Mouse (Mus musculus) erythroblast, embryonic 14.5 days (primary cell): ENCODE results near the gene Creg1. TPM values are rescaled to one million over a fixed set of nuclear protein-coding genes. Genes with fewer than 3 reads are reported as not detected.

ENCODE experiments used
- H3K27me3 ChIP-seq: 2 replicates; pipeline ENCODE4 v1.6.1; 2012; ENCODE audit warnings: inconsistent platforms; ENCODE audit not compliant: control insufficient read depth
- H3K36me3 ChIP-seq: 2 replicates; pipeline ENCODE4 v1.6.1; 2012; ENCODE audit warnings: mild to moderate bottlenecking, inconsistent platforms; ENCODE audit not compliant: control insufficient read depth
- H3K4me1 ChIP-seq: 2 replicates; pipeline ENCODE4 v1.6.1; 2012; ENCODE audit warnings: inconsistent platforms; ENCODE audit not compliant: control insufficient read depth
- H3K4me3 ChIP-seq: replicated peaks from 2 replicates; pipeline ENCODE3; 2012; ENCODE audit warnings: moderate library complexity, mild to moderate bottlenecking, inconsistent platforms
- H3K9me3 ChIP-seq: 2 replicates; pipeline ENCODE4 v1.6.1; 2012; ENCODE audit warnings: low read length, inconsistent platforms, mixed read lengths; ENCODE audit not compliant: control insufficient read depth
- GATA1 ChIP-seq: IDR thresholded peaks from 2 replicates; pipeline ENCODE4 v1.6.1; 2012; ENCODE audit warnings: low read length, inconsistent platforms, mixed read lengths
- TAL1 ChIP-seq: IDR thresholded peaks from 3 replicates; pipeline ENCODE4 v1.6.1; 2012; ENCODE audit warnings: low read length, inconsistent platforms, mixed read lengths
- polyA plus RNA-seq: library from polyadenylated mRNA; stranded (reverse); fragments of >175 nt; gene quantifications from 2 replicates; pipeline ENCODE4 v1.2.3, GENCODE M21; 2012

Gene Creg1
- polyA plus RNA-seq, 1 experiment: 54.6 TPM

DNA sequence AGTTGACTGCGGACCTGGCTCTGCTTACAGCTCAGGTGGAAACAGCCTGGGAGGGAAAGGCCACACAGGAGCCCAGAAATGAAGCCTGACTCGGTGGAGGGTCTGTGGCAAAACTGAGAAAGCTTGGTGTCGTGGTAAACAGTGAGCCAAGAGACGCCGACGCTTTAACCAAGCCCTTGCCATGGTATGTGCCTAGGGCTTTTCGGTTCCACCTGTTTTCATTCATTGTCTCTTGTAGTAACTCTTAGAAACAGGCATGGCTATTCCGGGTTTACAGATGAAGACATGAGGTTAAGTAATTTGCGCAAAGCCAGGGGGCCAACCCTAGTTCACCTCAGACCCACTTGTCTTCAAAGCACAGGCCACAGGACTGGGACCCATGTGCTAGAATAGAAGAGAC lies 1.0 kb downstream of the Creg1 start:
- Histone ChIP-seq H3K27me3 (no peaks in the 10 kb centered on the region; the same call in 1 of the 2 replicates), H3K4me3 (peak overlapping the region; percentile 100), H3K36me3 (peaks cover 52% of the 10 kb centered on the region), H3K4me1 (peaks cover 66% of the 10 kb centered on the region), H3K9me3 (peaks cover 3% of the 10 kb centered on the region)
- TF ChIP-seq TAL1: no peak
- TF ChIP-seq GATA1: no peak

DNA sequence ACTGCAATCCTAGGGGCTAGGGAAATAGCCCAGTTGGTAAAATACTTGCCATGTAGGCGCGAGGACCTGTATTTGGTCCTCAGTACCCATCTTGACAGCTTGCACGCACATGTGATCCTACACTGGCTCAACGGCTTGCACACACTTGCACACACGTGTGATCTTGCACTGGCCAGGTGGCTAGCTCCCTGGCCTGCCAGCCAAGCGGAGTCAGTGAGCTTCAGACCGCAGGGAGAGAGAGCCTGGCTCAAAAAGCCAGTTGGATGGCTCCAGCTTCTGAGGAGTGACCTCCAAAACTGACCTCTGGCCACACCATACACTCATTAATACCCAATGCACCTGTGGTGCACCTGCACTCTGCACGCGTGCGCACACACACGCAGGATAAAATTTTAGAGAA lies 1.5 kb downstream of the Creg1 start:
- Histone ChIP-seq H3K9me3 (no peaks in the 10 kb centered on the region), H3K27me3 (no peaks in the 10 kb centered on the region), H3K36me3 (peaks cover 57% of the 10 kb centered on the region), H3K4me3 (peak overlapping the region; percentile 100), H3K4me1 (peaks cover 70% of the 10 kb centered on the region)
- TF ChIP-seq GATA1: no peak
- no peak for TF ChIP-seq TAL1

DNA sequence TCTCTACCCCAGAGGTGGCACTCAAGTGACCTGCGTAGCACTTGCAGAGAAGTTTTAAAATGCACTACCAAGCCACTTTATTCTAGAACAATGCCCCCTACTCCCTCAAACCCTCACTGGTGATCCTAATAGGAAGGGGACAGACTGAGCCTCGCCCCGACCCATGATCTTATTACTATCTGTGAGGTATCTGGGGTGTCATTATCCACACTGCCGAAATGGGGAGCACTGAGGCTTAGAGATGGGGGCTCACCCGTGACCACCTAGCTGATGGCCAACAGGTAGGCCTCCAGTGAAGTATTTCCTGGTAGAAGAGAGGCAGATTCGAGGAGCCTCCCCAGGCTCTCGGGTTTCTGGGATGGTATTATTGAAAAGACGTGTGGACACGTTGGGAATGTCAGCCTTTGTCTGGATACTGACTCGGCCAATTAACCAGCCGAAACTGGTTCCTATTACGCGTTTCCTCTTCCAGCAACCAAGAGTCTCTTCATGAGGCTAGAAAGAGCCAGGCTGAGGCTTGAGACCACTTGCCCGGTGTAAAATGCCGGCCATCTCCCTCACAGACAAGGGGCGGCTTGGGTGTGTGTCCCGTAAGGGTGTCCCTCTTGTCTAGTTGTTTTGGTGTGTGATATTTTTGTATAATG lies 2.2 kb downstream of the Creg1 start:
- Histone ChIP-seq H3K9me3 (no peaks in the 10 kb centered on the region), H3K4me3 (peak overlapping the region; percentile 100), H3K4me1 (peaks cover 78% of the 10 kb centered on the region), H3K36me3 (peaks cover 64% of the 10 kb centered on the region), H3K27me3 (no peaks in the 10 kb centered on the region)
- TF ChIP-seq TAL1: no peak
- no peak for TF ChIP-seq GATA1

DNA sequence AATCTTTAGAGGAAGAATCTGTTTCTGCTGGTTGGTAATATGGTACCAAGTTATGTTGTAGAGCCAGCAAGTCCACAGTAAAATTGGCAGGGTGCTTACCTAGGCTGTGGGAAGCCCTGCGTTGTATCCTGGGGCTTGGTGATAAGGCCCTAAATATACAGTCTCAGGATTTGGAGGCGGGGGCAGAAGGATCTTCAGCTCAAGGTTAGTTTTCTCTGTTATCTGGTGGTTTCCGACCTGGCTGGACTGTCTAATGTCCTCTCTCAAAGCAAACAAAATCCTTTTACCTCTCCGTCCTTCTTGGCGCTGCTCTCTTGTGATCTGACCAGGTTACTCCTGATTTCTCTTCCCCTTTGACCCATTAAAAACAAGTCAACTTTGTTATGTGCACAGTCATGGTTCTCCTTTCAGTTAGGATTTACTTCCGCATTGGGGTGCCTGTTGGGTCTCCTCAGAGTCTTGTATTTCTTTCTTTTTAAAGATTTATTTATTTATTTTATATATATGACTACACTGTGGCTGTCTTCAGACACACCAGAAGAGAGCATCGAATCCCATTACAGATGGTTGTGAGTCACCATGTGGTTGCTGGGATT lies 2.8 kb downstream of the Creg1 start:
- peaks cover 71% of the 10 kb centered on the region for H3K36me3 ChIP-seq
- no peaks in the 10 kb centered on the region for H3K27me3 ChIP-seq
- no peaks in the 10 kb centered on the region for H3K9me3 ChIP-seq
- H3K4me3 ChIP-seq: peak overlapping the region; percentile 100
- peaks cover 83% of the 10 kb centered on the region for H3K4me1 ChIP-seq
- TF ChIP-seq TAL1 (peak; percentile 37; the same call in 2 of the 3 replicates), GATA1 (peak; percentile 61; the same call in 1 of the 2 replicates)

DNA sequence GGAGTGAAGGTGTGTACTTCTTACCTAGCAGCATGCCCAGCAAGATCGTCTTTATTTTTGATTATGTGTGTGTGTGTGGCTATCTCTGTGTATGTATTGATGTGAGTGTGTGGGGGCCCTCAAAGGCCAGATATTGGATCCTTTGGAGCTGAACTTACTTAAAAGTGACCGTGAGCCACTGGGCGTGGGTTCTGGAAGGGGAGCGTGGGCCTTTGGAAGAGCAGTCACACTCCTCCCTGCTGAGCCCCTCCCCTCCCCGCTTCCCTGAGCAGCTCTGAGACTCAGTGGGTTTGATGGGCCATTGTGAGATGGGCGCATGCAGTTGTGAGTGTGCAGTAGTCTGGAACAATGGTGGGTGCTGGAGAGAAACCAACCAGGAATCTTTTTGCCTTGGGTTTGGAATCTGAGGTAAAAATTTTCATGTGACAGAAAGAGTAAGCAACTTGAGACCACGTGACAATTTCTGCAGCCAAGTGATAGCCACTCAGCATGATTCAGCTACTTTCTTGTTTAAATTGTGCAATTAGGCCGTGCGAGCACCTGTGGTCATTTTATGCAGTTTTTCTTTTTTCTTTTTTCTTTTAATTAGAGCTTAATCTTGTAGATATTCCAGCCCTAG lies 5.5 kb downstream of the Creg1 start:
- Histone ChIP-seq H3K4me3 (peak overlapping the region; percentile 69), H3K36me3 (peaks cover 97% of the 10 kb centered on the region), H3K27me3 (no peaks in the 10 kb centered on the region), H3K4me1 (peaks cover 82% of the 10 kb centered on the region), H3K9me3 (no peaks in the 10 kb centered on the region)
- peak; percentile 59; the same call in 1 of the 2 replicates for TF ChIP-seq GATA1
- TF ChIP-seq TAL1: peak; percentile 54; the same call in 2 of the 3 replicates

DNA sequence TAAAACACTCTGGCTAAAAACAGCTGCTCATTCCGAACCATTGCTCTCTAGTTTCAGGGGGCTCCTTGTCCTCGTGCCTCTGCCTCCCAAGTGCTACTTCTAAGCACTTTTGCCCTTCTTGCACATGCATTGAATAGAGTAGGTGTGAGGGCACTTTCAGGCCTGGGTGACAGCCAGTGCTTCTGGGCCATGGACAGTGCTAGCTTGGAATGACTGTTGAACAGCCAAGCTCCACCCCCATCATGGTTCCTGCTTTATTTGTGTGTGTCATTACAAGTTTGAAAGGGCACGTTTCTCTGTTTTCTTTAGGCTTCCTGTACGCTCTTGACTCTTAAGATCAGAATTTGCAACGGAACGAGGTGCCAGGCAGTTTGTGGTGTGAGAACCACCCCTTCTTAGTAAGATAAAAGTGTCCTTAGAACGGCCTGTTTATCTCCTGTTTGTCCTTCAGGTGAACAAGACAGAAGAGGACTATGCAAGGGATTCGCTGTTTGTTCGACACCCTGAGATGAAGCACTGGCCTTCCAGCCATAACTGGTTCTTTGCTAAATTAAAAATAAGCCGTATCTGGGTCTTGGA lies 6.7 kb downstream of the Creg1 start:
- no peaks in the 10 kb centered on the region for H3K9me3 ChIP-seq
- H3K4me3 ChIP-seq: peak overlapping the region; percentile 69
- no peaks in the 10 kb centered on the region for H3K27me3 ChIP-seq
- TF ChIP-seq TAL1: no peak
- no peak for TF ChIP-seq GATA1
- peaks cover 79% of the 10 kb centered on the region for H3K4me1 ChIP-seq
- H3K36me3 ChIP-seq: peaks cover 97% of the 10 kb centered on the region

DNA sequence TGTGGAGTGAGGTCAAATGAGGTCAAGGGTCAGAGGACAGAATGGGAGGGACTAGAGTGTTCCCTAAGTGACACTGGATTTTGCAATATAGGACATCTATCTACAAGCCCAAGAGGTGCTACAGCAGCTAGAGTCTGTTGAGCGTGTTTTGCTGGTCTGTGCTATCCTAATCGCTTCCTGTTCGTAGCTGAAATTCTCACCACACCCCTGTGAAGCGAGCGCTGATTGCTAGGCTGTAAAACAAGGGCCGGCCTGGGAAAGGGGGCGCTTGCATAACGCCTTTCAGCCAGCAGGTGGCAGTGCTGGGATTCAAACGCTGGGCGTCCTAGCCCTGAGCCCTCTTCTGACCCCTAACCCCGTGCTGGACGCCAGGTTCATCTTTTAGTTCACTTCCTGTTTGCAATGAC lies 7.9 kb downstream of the Creg1 start:
- Histone ChIP-seq H3K36me3 (peaks cover 94% of the 10 kb centered on the region), H3K4me1 (peaks cover 74% of the 10 kb centered on the region), H3K9me3 (no peaks in the 10 kb centered on the region), H3K27me3 (no peaks in the 10 kb centered on the region), H3K4me3 (peak overlapping the region; percentile 69)
- no peak; the same call in 1 of the 2 replicates for TF ChIP-seq GATA1
- no peak for TF ChIP-seq TAL1

DNA sequence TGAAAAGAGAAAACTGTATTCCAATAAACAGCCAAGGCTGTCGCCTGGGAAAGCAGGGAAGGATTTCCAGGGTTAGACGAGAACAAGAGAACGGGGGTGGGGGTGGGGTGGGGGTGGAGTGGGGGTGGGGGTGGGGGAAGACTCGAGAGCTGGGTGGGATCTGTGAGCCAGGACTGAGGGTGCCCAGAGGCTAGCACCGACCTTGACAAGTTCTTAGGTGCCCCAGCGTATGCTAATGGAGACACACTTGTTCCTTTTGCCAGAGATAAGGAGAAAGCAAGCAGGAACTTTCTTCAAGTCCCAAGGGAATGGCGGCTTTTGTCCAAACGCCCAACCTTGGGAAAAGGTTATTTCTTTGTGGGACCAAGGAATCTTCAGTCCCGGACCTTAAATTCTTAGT lies 8.5 kb downstream of the Creg1 start:
- no peak for TF ChIP-seq TAL1
- no peak for TF ChIP-seq GATA1
- Histone ChIP-seq H3K4me1 (peaks cover 72% of the 10 kb centered on the region), H3K9me3 (no peaks in the 10 kb centered on the region), H3K4me3 (peak overlapping the region; percentile 69), H3K27me3 (no peaks in the 10 kb centered on the region), H3K36me3 (peaks cover 89% of the 10 kb centered on the region)
